Comparison of ENCODE assay signal across 28 mouse cellular contexts in genomic region chr3:57527154-57527553, GRCm38 (mm10). TPM values are rescaled to one million over a fixed set of nuclear protein-coding genes. Genes with fewer than 3 reads are reported as not detected.
DNase-seq lines count a peak whose midpoint lies in the region; ATAC-seq and TF ChIP-seq lines count a peak whose summit lies in the region.
"Had no signal": no experiment of that assay in that cellular context is flagged by ENCODE, and none has a peak within 500 bp of the region (broad histone marks: within the 10 kb centered on the region; RNA-seq: fewer than 3 reads in every experiment).

No protein-coding gene starts in this region.

- in situ Hi-C loops in Patski (cut with MboI; ENCODE audit: low pct_unique_long_range_greater_than_20kb), result no loop called here

- H3K27ac ChIP-seq in heart, postnatal 0 days (ENCODE audit: low read depth), result no peak overlapping the region
- no peak overlapping the region for H3K27ac ChIP-seq in midbrain, embryonic 15.5 days
- H3K27ac ChIP-seq: embryonic facial prominence, embryonic 13.5 days; hindbrain, embryonic 14.5 days; left cerebral cortex, adult 2 months; liver, embryonic 15.5 days; lung, embryonic 15.5 days had no signal

- no peak overlapping the region for H3K9ac ChIP-seq in heart, postnatal 0 days (replicated peaks; ENCODE audit: low read depth, low read length)
- H3K9ac ChIP-seq in midbrain, embryonic 15.5 days, result no peak overlapping the region
- H3K9ac ChIP-seq: embryonic facial prominence, embryonic 13.5 days; hindbrain, embryonic 14.5 days; liver, embryonic 15.5 days; lung, embryonic 15.5 days had no signal

- no peaks in the 10 kb centered on the region for H3K27me3 ChIP-seq in heart, postnatal 0 days (ENCODE audit: control insufficient read depth, insufficient read depth, low read length)
- no peaks in the 10 kb centered on the region for H3K27me3 ChIP-seq in Patski
- no peaks in the 10 kb centered on the region for H3K27me3 ChIP-seq in midbrain, embryonic 15.5 days (replicated peaks)
- H3K27me3 ChIP-seq: embryonic facial prominence, embryonic 13.5 days; liver, embryonic 15.5 days; lung, embryonic 15.5 days had no signal

- no peak for TF ChIP-seq EP300 in heart, postnatal 0 days (IDR thresholded peaks at IDR 0.05; ENCODE audit: low read depth)

- CTCF ChIA-PET in Patski (lab: Charles Lee), result no interaction called here

- H3K36me3 ChIP-seq in heart, postnatal 0 days (replicated peaks; ENCODE audit: control insufficient read depth, insufficient read depth, low read length), result peaks cover 7% of the 10 kb centered on the region; the same call in 1 of the 2 replicates
- no peaks in the 10 kb centered on the region for H3K36me3 ChIP-seq in midbrain, embryonic 15.5 days (replicated peaks)
- H3K36me3 ChIP-seq: liver, embryonic 15.5 days had no signal

- no peak overlapping the region for H3K4me3 ChIP-seq in heart, postnatal 0 days (ENCODE audit: low read depth, low read length)
- H3K4me3 ChIP-seq in midbrain, embryonic 15.5 days, result no peak overlapping the region
- H3K4me3 ChIP-seq: embryonic facial prominence, embryonic 13.5 days; left cerebral cortex, adult 2 months; liver, embryonic 15.5 days; lung, embryonic 15.5 days had no signal

- no peak overlapping the region for H3K4me2 ChIP-seq in heart, postnatal 0 days (ENCODE audit: low read depth, low read length)
- no peak overlapping the region for H3K4me2 ChIP-seq in midbrain, embryonic 15.5 days
- H3K4me2 ChIP-seq: embryonic facial prominence, embryonic 13.5 days; hindbrain, embryonic 14.5 days; liver, embryonic 15.5 days; lung, embryonic 15.5 days had no signal

- no peak for TF ChIP-seq CTCF in heart, postnatal 0 days (IDR thresholded peaks at IDR 0.05; ENCODE audit: low read depth)
- no peak for TF ChIP-seq CTCF in Patski (IDR thresholded peaks at IDR 0.05)

- ATAC-seq in frontal cortex, adult (ENCODE audit: low TSS enrichment), result peak; percentile 41; the same call in 1 of the 2 replicates
- ATAC-seq in heart, postnatal 0 days (ENCODE audit: insufficient read depth, low read depth), result peak; percentile 40; the same call in 1 of the 2 replicates
- no peak for ATAC-seq in Patski
- ATAC-seq in midbrain, embryonic 15.5 days (replicated peaks), result no peak
- ATAC-seq: CD4-positive, CD25-positive, alpha-beta regulatory T cell, adult 4 months; forebrain, embryonic 14.5 days; inflammation-experienced regulatory T-cells, adult 6 months had no signal

- intact Hi-C loops in heart, postnatal 36 days (cut with DNase I), result no loop called here

- peaks cover 29% of the 10 kb centered on the region for H3K4me1 ChIP-seq in heart, postnatal 0 days (ENCODE audit: control insufficient read depth, insufficient read depth)
- no peaks in the 10 kb centered on the region for H3K4me1 ChIP-seq in midbrain, embryonic 15.5 days
- H3K4me1 ChIP-seq: liver, embryonic 15.5 days had no signal

- H3K9me3 ChIP-seq in heart, postnatal 0 days (replicated peaks; ENCODE audit: control insufficient read depth, low read length), result peaks cover 6% of the 10 kb centered on the region; the same call in 1 of the 2 replicates
- H3K9me3 ChIP-seq in midbrain, embryonic 15.5 days, result no peaks in the 10 kb centered on the region
- H3K9me3 ChIP-seq: liver, embryonic 15.5 days had no signal

- POLR2A ChIA-PET in Patski (lab: Charles Lee), result interaction anchor here (0.6 to 1.2 kb wide), 2 partner anchors 14 to 431 kb away, joined by 3 read pairs; no protein-coding TSS in a partner anchor

- DNase-seq in frontal cortex, postnatal 10 days (ENCODE audit: low spot score in 2 of 2), result no peak
- DNase-seq in heart, postnatal 0 days (ENCODE audit: low spot score), result no peak
- no peak for DNase-seq in heart, postnatal 36 days
- DNase-seq in Patski (ENCODE audit: low read depth, low spot score), result peak; percentile 39
- DNase-seq in skeletal muscle tissue, adult 2 months (ENCODE audit: low read depth, low spot score), result peak; percentile 33
- DNase-seq: adrenal gland, adult 8-10 months; cerebellum, adult 2 months; cerebellum, postnatal 25 days; embryo, embryonic 11 days; heart, postnatal 14 days; kidney, adult 18-20 months; kidney, postnatal 4 days; lung, postnatal 36 days; midbrain, embryonic 14.5 days; thymus, adult 18-20 months; thymus, postnatal 36 days had no signal

RNA-seq across cellular contexts. Expression of gene Wwtr1, which starts 48.6 kb away (rescaled TPM):
- 88.9 and 90.9 TPM in 2 replicates for total RNA-seq in heart, postnatal 0 days (2014; rRNA removed; ENCODE audit: low replicate concordance)
- polyA plus RNA-seq in heart, postnatal 0 days (2015; fragmentation: Nextera tagmentation; extraction: Ambion mirVana), result 24.9 and 26.1 TPM in 2 replicates
- 10 to 100 TPM; 56.3 to 58.3 TPM for total RNA-seq in heart, postnatal 36 days (2021)
- polyA plus RNA-seq in Patski (2021), result 159 TPM
- 7.5 and 7.9 TPM in 2 replicates for polyA plus RNA-seq in midbrain, embryonic 15.5 days (2015; fragmentation: Nextera tagmentation; extraction: Ambion mirVana)
- total RNA-seq: granulocyte monocyte progenitor cell, adult 5-6 weeks; megakaryocyte-erythroid progenitor cell, adult 5-6 weeks had no signal
- polyA plus RNA-seq: CD4-positive, CD25-positive, alpha-beta regulatory T cell, adult 4 months had no signal

Comparison
In these comparisons a context has a peak if more than half of its experiments do, and no peak if none do; other contexts are left out.
1. ATAC-seq: peak in frontal cortex, adult (single experiment) and heart, postnatal 0 days (single experiment); none in Patski (single experiment) and midbrain, embryonic 15.5 days (single experiment).
2. DNase-seq: peak in Patski (single experiment) and skeletal muscle tissue, adult 2 months (single experiment); none in frontal cortex, postnatal 10 days (0 of 2), heart, postnatal 0 days (single experiment) and heart, postnatal 36 days (0 of 2).